Mouse (Mus musculus) testis, postnatal 14 days (tissue): ENCODE data around the gene Fam184a.
A peak's percentile ranks its signal among the peaks of the same experiment; 100 is the strongest.

ENCODE experiments used
- DNase-seq: peaks from one replicate; pipeline ENCODE4 v3.0.0; 2021; ENCODE audit warnings: low spot score

The Fam184a gene

DNA sequence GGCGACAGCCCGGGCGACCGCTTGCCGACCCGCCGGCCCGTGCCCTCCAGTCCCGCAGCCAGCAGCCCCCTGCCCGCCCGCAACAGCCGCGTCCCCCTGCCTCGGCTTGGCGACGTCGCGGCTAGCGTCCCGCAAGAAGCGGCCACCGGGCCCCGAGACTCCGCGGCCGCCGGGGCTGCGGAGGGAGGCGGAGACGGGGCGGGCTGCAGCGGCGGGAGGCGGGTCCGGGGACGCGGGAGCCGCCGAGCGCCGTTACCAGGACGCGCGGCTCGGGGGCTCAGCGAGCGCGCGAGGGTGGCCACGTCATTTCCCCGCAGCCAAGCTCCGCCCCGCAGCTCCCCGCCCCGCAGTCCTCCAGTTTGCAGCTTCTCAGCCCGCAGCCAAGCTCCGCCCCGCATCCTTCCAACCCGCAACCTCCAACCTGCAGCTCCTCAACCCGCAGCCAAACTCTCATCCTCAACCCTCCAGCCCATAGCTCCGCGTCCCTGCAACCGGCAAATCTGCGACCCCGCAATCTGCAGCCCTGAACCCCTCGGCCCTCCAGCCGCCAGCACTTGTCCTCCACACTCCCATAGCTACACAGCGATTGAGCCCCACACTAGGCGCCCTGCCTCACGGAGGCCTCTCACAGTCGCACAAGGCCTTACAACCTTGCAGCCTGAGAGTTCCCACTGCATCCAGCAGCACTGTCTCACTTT, at the start of gene Fam184a:
TSS of gene Fam184a (minus strand) at position 169 of the 698 bp plus-strand sequence.
- peak; percentile 48 for DNase-seq

DNA sequence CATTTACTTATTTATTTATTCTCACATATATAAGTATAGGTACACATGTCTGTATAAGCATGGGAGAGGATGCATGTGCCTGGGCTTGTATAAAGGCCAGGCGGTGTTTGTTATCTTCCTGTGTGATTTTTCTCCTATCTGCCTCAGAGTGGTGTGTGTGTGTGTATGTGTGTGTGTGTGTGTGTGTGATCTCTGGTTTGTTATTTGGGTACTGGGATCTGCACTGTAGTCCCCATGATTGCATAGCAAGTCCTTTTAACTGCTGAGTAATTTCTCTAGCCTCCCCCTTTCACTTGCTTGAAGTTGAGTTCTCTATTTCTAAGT, 45.3 kb upstream of the Fam184a start:
- DNase-seq: no peak

DNA sequence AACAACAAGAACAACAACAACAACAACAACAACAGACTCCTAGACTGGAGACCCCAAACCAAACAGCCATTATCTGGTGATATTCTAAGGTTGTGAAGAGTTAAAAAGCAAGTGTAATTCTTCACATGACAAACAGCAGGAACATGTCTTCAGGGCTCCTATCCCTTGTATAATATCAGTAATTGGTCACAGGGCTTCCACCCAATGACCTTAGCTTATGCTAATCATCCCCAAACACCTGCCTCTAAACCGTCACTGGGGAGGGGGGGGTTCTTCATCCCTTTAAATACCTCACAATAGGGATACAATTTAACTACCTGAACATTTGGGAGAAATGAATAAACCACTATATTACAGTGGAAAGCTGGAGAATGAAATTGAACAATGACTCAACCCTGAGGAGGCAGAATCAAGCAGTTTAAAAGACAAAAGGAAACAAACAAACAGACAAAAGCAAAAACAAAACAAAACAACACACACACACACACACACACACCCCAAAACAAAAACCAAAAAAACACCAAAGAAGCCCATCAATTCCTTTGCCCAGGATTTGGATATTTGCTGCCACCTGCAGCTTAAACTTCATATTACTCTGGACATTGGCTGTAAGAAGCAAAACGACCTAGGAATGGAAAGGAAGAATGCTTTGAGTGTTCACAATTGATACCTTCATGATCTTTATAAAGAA, 44.8 kb upstream of the Fam184a start:
- no peak for DNase-seq

DNA sequence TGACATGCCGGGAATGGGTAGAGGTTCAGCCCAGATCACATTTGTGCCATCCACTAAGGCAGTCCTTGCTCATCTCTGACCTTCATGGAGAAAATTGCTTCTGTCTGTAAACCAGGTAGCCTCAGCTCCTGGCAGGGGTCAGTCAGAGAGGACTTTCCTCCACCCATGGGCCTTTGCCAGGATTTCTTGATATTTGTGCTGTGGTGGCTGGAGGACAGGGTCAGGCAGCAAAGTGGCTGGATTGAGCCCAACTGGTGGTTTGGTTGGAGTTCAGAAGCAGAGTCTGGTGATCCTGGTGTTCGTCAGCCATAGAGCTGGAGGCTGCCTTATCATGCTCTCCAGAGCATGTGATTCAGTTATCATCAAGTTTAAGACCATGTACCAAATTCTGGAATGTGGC, 40.4 kb upstream of the Fam184a start:
- DNase-seq: no peak

DNA sequence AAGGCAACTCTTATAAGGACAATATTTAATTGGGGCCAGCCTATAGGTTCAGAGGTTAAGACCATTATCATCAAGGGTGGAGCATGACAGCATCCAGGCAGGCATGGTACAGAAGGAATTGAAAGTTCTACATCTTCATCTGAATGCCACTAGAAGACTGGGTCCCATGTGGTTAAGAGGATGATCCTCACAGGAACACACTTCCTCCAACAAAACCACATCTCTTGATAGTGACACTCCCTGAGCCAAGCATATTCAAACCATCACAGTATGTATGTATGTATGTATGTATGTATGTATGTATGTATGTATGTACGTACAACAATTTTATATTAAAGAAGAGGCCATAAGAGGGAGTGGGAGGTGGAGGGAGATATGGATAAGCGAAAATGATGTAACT, 25.7 kb upstream of the Fam184a start:
- DNase-seq: no peak

DNA sequence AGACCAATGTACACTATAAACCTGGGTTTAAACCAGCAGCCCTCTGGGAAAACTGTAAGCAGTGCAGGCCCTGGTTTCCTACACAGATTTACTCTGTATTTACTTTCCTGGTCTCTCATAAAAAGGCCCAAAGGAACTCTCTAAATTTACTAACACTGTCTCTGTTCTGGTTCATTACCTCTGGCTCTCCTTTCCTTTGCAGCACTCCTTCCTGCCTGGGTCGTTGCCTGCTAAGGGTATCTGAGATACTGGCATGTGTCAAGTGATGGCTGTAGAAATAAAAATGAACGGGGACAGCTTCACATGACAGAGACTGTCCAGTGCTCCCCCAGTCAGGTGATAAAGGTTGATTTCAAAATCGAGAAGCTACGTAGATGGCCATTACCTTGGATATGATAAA, 21.8 kb upstream of the Fam184a start:
- no peak for DNase-seq

DNA sequence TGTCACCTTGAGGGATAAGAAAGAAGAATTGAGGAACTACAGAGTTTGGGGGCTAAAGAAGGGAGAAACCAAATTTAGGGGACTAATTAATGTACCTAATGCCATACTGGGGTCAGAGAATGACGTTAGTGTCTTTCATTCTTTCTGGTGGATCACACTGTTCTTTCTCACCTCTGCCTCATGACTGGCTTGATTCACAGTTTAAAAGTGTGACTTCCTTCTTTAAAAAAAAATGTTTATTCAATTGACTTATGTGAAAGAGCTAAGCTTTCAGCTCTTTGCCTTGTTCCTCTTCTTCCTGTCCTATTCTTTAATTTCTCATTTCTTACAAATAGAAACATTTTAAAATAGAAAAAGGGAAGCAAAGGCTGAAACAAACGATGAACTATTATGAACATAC, 20.6 kb upstream of the Fam184a start:
- no peak for DNase-seq

DNA sequence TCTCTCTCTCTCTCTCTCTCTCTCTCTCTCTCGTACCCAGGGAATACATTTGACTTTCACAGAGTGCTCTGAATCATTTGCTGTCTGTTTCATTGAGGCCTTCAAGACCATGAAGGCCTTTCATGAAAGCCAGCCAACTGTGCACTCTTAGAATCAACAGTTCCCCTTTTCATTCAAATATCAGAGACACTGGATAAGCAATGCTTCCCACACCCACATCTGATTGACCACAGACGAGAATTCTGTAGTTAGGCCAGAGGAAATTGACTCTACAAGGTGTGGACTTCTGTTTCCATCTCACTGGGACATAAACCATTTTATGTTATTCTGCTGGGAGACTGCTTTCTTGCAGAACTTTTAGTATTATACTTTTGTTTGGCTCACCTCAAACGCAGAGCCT, 17.8 kb upstream of the Fam184a start:
- DNase-seq: no peak

DNA sequence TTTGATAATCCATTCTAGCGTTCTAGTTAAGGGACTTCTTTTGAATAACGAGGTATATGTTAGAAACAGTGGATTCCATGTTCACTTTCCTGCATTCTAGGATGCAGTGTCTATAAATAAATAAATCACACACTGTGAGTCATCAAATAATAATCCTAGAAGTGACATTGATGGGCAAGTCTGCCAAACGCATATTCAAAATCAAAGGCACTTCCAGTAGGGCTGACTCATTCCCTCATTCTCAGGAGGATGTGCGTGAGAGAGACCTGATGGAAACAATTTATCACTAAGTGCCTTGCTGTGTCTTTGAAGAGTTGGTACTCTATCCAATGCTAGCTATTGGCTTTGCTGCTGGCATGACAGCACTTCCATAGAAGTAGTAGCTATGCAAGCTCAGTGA, 14.5 kb upstream of the Fam184a start:
- no peak for DNase-seq

DNA sequence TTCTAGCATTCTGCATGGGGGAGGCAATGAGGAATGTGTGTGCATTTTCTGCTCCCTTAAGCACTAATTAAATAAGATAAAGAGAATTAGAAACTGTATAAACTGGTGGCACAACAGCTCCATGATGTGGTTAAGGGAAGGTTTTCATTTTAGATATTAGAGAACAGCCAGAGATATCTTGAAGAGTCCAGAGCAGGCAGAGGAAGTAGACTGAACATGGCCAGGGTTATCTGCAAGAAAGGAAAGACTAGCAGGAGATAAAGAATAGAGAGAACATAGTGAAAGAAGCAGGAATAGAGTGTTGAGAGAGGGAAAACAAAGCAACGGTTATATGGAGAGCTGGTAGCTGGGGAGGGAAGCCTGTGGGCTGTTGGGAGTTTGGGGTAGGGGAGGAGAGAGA, 1.8 kb upstream of the Fam184a start:
- DNase-seq: no peak

DNA sequence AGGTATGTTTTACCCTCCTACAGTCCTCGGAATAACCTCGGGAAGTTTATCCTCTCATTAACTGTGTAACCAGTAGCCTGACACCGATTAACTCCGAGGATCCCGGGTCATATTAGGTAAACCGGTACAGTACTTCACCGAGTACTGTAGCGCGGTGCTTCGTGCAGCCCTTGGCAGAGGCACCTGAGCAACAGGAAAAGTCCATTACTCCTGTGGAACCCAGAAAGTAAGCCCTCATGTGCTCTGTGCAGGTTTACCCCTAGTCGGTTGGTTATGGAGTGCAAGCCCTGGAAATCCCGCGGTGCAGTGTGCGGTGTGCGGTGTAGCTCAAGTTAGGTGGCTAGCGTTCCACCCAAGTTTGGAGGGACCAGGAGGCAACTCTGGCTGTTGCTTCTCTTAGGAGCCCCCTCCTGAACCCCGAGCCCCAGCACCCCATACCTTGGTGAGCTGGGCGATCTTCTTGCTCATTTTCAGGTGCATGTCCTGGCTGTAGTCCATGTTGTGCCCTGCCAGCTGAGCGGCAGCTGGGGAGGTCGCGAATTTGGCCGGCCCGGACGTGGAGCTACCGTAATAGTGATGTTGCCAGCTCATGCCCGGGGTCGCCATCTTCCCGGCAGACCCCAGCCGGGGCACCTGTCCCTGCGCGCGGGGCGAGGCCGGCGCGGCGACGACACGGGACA, 508 bp downstream of the Fam184a start:
- DNase-seq: peak; percentile 7

DNA sequence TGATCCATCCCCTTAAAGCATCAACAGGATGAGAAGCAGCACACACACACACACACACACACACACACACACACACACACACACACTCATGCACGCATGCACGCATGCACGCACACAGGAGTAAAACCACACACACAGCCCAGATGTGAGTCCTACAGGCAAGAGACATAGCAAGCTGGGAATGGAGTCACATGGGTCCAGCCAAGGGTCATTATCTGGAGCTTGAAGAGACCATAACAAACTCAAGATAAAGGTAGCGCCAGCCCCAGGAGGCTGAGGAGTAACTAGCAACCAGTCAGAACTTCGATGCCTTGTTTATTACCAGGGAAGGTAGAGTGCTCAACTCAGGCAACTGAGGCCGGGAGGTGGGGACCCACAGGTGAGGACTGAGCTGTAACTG, 4.9 kb downstream of the Fam184a start:
- DNase-seq: no peak

DNA sequence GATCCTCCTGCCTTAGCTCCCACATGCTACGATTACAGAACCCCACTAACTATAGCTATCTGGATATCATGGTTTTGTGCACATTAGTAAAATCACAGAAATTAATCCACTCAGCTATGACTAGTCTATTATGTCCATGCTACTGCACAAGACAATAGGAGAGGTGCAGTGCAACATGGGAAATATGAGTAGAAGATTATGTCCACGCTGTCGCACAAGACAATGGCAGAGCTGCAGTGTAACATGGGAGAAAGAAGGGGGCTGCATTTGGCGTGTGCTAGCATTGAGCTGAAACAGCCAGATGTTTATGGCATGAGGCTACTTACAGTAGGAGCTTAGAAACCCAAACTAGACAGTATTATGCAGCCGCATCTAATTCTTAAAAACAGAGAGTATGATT, 8.0 kb downstream of the Fam184a start:
- DNase-seq: no peak

DNA sequence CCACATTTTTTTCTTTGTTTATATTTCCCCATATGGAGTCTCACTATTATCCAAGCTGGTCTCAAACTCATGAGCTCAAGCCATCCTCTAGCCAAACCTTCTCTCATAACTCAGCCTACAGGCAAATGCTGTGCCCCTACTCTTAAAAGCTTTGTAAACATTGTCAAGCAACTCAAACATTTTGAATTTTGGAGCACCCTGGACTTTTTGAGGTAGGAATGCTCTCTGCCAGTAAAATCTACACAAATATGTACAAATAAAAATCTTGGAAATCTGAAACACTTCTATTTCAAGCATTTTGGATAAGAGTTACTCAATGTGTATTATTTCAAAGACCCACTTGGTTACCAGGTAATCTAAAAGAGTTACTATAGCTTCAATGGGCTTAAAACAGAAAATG, 10.9 kb downstream of the Fam184a start:
- no peak for DNase-seq

DNA sequence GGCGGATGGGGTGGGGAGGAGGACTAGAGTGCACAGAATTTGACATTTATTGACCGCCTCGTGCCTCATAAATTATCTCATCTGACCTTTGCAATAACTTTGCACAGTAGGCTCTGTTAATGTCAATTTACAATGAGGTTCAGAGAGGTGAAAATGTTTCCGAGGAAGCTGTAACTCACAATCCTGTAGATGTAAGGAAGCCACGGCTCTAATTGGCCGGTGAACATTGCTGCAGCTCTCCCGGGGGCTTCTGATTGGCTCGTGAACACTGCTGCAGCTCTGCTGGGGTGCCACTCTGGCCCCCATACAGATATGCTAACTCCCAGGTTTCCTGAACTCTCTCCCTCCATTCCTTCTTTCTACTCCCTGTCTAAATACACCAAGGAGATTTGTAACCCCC, 12.1 kb downstream of the Fam184a start:
- DNase-seq: no peak

DNA sequence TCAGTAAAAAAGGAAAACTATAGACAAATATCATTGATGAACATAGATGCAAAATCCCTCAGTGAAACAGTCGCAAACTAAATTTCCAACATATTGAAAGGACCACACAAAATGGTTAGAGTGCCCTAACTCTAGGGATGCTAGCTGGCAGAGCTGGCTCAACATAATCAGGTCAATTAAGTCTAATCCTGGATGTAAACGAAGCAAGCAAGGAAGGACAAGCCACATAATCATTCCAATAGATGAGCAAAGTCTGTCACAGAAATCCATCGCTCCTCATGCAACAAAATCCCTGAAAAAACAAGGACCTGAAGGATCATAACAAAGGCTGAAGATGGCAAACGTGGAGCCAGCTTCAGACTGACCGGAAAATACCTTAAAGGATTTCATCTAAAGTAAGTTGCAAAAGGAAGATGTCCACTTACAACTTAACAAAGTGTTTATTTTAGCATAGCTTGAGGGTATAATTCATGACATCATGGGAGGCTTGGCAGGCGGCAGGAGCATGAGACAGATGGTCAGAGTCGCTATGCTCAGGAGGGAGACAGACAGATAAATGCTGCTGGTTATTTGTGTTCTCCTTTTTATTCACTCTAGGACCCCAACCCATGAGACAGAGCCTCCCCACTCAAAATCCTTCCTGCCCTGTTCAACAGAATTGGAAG, 15.6 kb downstream of the Fam184a start:
- DNase-seq: no peak

DNA sequence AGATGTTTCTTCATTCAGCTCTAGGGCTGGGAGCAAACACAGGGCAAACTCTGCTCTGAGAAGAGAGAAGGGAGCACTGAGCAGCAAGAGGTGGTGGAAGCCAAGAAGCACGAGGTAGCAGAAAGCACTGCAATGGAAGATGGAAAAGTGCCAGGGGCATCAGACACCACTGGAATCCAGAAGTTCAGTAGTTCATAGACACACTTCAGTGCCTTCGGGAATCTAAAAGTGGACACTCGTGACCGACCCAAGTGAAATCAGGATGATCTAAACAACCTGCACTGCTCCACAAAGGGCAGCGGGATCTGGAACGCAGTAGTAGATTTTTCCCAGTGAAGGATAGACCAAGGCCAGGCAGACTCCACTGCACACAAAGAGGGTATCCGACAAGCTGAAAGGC, 18.6 kb downstream of the Fam184a start:
- DNase-seq: no peak

DNA sequence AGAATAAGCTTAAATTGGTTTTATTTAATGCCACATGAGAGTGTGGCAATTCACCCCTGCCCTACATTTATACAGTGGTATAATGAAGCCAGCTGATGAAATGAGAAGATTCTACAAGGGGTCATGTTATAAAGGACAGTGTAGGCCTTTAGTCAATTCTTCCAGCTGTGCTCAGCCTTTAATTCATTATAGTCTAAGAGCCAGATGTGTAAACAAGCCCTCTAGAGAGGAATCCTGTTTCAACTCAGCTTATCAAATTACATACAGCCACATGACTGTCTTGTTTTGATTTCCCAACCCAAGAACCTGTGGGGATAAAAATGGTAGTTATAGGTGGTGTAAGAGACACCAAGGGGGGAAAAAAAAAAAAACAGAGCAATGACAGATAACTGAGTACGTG, 22.0 kb downstream of the Fam184a start:
- no peak for DNase-seq

DNA sequence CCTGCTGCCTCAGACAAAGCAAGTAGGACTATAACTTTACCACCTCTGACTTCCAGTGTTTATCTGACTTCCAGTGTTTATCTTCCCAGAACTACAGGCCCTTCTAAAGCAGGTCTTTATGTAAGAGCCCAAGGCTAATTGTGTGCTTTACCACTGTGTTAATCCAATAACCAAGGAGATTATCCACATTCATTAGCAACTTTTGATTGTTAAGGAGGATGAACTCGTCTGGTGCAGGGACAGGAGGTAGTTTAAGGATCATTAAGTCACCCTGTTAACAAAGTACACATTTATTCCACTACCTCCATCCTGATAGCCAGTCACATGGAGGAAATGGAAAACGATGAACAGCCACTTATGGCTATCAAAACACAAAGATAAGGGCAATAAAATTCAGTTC, 25.6 kb downstream of the Fam184a start:
- no peak for DNase-seq

DNA sequence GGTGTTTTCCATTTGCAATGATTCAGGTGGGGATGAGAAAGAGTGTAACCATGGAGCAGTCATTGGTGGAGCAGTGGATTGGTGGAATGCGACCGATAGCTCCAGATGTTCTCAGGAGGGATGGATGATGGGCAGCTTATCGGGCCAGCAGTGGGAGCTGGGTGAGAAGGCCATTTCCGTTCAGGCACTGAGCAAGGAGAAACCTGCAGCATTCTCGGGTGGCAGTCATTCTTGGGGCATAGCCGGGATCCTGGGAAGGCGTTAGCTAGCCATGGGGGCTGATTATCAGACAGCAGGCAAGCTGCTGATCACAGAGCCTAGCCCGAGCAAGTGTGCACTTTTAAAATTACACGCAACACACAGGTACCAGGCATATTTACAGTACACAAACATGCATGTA, 46.4 kb downstream of the Fam184a start:
- no peak for DNase-seq

DNA sequence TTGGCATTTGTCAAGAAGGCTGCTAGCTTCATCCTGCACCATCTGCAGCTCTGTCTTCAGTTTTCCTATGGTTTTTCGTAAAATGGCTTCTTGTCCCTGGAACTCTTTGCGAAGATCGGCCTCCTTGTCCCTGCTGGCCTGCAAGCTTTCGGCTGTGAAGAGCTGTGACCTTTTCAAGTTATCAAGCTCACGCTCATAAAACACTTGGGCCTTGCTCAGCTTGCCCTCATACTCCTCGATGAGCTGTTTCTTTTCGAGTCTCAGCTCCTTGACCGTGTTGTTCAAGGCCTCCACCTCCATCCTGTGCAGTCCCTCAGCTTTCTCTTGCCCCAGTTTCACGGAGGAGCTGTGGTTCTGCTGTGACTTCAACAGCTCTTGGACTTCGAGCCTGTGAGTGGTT, 52.4 kb downstream of the Fam184a start:
- no peak for DNase-seq

DNA sequence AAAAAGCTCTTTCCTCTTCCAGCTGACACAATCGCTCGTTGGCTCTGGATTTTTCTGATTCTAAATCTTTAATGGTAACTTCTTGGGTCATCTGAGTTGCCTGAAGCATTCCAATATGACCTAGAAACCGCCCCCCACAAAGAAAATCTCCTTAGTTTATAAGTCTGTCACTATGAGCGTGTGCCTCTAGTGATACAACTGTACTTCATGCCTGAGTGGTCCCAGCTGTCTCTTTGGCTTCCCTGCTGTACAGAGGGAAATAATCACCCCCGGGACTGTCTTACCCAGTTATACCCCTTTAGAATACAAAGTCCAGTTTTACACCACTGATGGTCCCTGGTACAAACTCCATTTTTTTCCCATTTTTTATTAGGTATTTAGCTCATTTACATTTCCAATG, 56.2 kb downstream of the Fam184a start:
- DNase-seq: no peak

DNA sequence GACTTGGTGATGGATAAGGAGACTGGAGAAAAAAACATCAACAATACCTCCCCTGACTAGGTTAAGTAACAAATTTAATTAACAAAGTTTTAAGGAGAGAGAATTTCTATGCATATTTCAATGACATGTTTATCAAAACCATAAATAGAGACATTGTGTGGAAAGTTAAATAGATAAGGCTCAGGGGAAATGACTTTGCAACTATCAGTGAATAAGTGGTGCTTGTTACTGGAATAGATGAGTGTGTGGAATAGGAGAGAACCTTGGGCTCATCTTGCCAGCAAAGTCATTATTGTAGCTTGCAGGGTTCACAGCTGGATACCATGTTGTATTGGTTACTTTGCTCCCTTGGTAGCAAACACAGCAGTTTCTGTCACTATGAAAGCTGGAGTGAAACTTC, 59.7 kb downstream of the Fam184a start:
- DNase-seq: no peak
